Mouse (Mus musculus) embryonic facial prominence, embryonic 10.5 days (tissue): ENCODE results near the gene Lsm2. TPM values are rescaled to one million over a fixed set of nuclear protein-coding genes. Genes with fewer than 3 reads are reported as not detected.
"Not testable (repeated sequence)": the region's sequence is repeated elsewhere in the genome, so short reads cannot be mapped to it uniquely, and the experiment has no call there.

Experiments
- DNase-seq: peaks from one replicate; pipeline ENCODE4 v3.0.0-alpha.2; 2017; ENCODE audit warnings: low spot score
- H3K27ac ChIP-seq: fragments of 300-500 bp; sonication (generic); replicated peaks from 2 replicates; pipeline ENCODE4 v1.5.1; 2016; ENCODE audit warnings: mild to moderate bottlenecking
- H3K27me3 ChIP-seq: fragments of 300-500 bp; sonication (generic); replicated peaks from 2 replicates; pipeline ENCODE4 v1.6.1; 2016; ENCODE audit warnings: low read depth, mild to moderate bottlenecking; ENCODE audit not compliant: poor library complexity, severe bottlenecking
- H3K36me3 ChIP-seq: fragments of 300-500 bp; sonication (generic); replicated peaks from 2 replicates; pipeline ENCODE4 v1.6.1; 2016; ENCODE audit warnings: mild to moderate bottlenecking, moderate library complexity
- H3K4me1 ChIP-seq: fragments of 300-500 bp; sonication (generic); 2 replicates; pipeline ENCODE4 v1.6.1; 2016
- H3K4me3 ChIP-seq: fragments of 300-500 bp; sonication (generic); 2 replicates; pipeline ENCODE4 v1.5.1; 2016; ENCODE audit warnings: mild to moderate bottlenecking, moderate library complexity
- H3K9me3 ChIP-seq: fragments of 300-500 bp; sonication (generic); 2 replicates; pipeline ENCODE4 v1.6.1; 2016; ENCODE audit warnings: mild to moderate bottlenecking
- WGBS: fragments of 180-500 bp; shearing (Covaris S2); methylation state at CpG from one replicate; pipeline ENCODE4 v1.1.7; 2016; 5-methylcytosine and 5-hydroxymethylcytosine counted together
- polyA plus RNA-seq: library from polyadenylated mRNA; unstranded; fragments of >200 nt; fragmentation: Nextera tagmentation; extraction: Ambion mirVana; gene quantifications from 2 replicates; pipeline ENCODE4 v1.2.1, GENCODE M21; 2016

Gene Lsm2
- polyA plus RNA-seq, 1 experiment from 2014 or later = 339 TPM

DNA sequence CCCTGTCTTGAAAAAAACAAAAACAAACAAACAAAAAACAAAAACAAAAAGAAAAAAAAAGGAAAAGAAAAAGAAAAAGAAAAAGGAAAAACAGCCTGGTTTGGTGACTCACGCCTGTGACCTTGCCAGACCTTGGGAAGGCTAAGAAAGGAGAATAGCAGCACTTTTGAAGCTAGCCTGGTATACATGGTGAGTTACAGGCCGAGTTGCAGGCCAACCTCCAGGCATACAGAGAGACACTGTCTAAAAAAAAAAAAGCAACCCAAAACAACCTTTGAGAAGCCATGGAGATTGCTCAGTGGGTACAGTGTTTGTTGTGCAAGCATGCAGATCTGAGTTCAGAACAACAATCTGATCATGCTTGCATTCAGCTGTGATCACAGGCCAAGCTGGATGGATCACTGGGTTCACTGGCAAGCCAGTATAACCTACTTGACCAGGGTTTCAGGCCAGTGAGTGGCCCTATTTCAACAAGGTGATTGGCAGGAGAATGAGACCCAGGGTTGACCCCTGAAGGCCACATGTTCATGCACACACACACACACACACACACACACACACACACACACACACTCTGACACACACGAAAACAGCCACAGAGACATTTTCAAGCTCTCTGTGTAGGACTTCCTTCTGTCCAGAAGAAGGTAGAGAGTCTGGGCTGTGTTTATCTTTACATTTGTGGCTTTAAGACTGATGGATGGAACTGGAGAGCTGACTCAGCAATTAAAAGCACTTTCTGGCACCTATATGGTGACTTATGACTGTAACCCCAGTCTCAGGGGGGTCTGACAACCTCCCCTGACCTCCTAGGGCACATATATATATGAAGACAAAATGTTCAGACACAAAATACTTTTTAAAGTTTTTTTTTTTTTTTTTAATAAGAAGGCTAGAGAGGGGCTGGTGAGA lies 5.8 kb upstream of the Lsm2 start:
- Histone ChIP-seq H3K4me1 (peaks cover 15% of the 10 kb centered on the region), H3K4me3 (no peak overlapping the region), H3K36me3 (peaks cover 14% of the 10 kb centered on the region), H3K9me3 (no peaks in the 10 kb centered on the region), H3K27me3 (peaks cover 16% of the 10 kb centered on the region), H3K27ac (no peak overlapping the region)
- no peak for DNase-seq
- WGBS = 82% methylated on average over 3 of the region's 3 CpGs

DNA sequence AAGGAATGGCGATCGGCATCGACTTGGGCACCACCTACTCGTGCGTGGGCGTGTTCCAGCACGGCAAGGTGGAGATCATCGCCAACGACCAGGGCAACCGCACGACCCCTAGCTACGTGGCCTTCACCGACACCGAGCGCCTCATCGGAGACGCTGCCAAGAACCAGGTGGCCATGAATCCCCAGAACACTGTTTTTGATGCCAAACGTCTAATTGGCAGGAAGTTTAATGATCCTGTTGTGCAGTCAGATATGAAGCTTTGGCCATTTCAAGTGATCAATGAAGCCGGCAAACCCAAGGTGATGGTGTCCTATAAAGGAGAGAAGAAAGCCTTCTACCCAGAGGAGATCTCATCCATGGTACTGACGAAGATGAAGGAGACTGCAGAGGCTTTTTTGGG lies 4.7 kb upstream of the Lsm2 start:
- 94% methylated on average over 20 of the region's 20 CpGs for WGBS
- peaks cover 14% of the 10 kb centered on the region for H3K36me3 ChIP-seq
- no peak for DNase-seq

GRCm38 (mm10) chr17:34978239-34978638 lies 3.4 kb upstream of the Lsm2 start:
- peaks cover 18% of the 10 kb centered on the region for H3K4me1 ChIP-seq
- H3K36me3 ChIP-seq = peaks cover 15% of the 10 kb centered on the region
- H3K9me3 ChIP-seq = no peaks in the 10 kb centered on the region
- DNase-seq = no peak
- H3K27me3 ChIP-seq = peaks cover 9% of the 10 kb centered on the region
- no peak overlapping the region for H3K4me3 ChIP-seq
- WGBS = 91% methylated on average over 27 of the region's 27 CpGs
- no peak overlapping the region for H3K27ac ChIP-seq

More for the DNA sequence above, 4.7 kb upstream of the Lsm2 start:
- Histone ChIP-seq H3K4me1 (peaks cover 19% of the 10 kb centered on the region), H3K27me3 (peaks cover 16% of the 10 kb centered on the region), H3K4me3 (no peak overlapping the region), H3K27ac (no peak overlapping the region), H3K9me3 (no peaks in the 10 kb centered on the region)

DNA sequence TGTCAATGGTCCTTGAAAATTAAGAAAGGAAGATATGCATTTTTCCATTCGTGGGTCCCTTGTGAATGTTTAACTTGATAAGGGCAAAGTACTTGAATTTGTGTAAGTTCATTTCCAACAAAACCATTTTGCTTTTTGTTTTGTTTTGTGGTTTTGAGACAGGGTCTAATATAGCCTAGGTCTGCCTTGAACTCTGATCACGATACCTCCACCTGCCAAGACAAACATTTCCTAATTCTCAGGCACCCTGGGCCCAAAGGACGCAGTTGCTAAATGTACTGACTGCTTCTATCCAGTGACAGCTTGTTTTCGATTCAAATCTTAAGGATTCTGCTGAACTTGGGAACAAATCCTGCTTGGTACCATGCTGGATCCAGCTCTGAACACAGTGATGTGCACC lies 2.0 kb upstream of the Lsm2 start:
- H3K9me3 ChIP-seq = no peaks in the 10 kb centered on the region
- H3K4me1 ChIP-seq = peaks cover 20% of the 10 kb centered on the region
- WGBS = 91% methylated on average over 4 of the region's 4 CpGs
- no peaks in the 10 kb centered on the region for H3K27me3 ChIP-seq
- H3K4me3 ChIP-seq = no peak overlapping the region
- peaks cover 25% of the 10 kb centered on the region for H3K36me3 ChIP-seq
- H3K27ac ChIP-seq = no peak overlapping the region
- DNase-seq = no peak

DNA sequence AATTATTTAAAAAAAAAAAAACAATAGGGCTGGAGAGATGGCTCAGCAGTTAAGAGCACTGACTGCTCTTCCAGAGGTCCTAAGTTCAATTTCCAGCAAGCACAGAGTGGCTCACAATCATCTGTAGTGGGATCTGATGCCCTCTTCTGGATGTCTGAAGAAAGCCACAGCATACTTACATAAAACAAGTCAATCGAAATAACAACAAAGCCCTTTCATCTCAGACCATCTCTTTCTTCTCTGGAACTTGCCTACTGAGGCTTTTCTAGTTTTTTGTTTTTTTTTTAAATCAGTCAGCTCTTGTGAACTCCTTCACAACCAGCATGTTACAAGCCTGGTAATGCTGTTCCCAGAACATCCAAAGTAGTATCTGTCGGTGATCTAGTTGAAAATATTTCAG lies 1.0 kb upstream of the Lsm2 start:
- Histone ChIP-seq H3K9me3 (no peaks in the 10 kb centered on the region), H3K27ac (peak overlapping the region; percentile 99), H3K36me3 (peaks cover 36% of the 10 kb centered on the region), H3K4me3 (peak overlapping the region; percentile 97), H3K27me3 (no peaks in the 10 kb centered on the region), H3K4me1 (peaks cover 20% of the 10 kb centered on the region)
- DNase-seq = no peak
- WGBS = 25% methylated on average over 2 of the region's 2 CpGs

GRCm38 (mm10) chr17:34982328-34982727 lies 666 bp downstream of the Lsm2 start:
- no peaks in the 10 kb centered on the region for H3K27me3 ChIP-seq
- peak overlapping the region; percentile 97 for H3K4me3 ChIP-seq
- DNase-seq = no peak
- WGBS = under 1% methylated on average over 15 of the region's 15 CpGs
- H3K27ac ChIP-seq = peak overlapping the region; percentile 99
- peaks cover 20% of the 10 kb centered on the region for H3K4me1 ChIP-seq
- H3K36me3 ChIP-seq = peaks cover 47% of the 10 kb centered on the region
- no peaks in the 10 kb centered on the region for H3K9me3 ChIP-seq

GRCm38 (mm10) chr17:34984218-34984617 lies 2.6 kb downstream of the Lsm2 start:
- no peak for DNase-seq
- Histone ChIP-seq H3K36me3 (peaks cover 57% of the 10 kb centered on the region), H3K4me1 (peaks cover 20% of the 10 kb centered on the region), H3K9me3 (no peaks in the 10 kb centered on the region), H3K27me3 (no peaks in the 10 kb centered on the region), H3K4me3 (no peak overlapping the region), H3K27ac (no peak overlapping the region)
- WGBS = 76% methylated on average over 2 of the region's 2 CpGs

DNA sequence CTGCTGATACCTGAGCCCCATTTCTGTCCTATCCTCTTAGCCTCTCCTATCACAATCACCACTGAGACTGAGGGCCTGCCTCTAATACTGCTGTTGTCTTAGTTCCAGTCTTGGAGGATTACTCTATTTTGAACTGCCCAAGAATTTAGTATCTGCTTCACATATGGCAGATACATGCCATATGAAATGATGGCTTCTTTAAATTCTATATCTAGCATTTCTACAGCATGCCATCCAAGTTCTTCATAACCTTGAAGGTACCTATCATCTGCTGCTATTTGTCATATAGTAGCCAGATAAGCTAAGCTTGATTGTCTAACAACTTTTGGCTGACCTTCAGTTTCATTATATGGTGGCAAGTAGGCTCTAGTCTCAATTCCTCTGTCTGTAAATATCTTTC lies 13.1 kb downstream of the Lsm2 start:
- peaks cover 22% of the 10 kb centered on the region for H3K4me1 ChIP-seq
- no peak overlapping the region for H3K27ac ChIP-seq
- H3K4me3 ChIP-seq = no peak overlapping the region
- no peak for DNase-seq
- H3K36me3 ChIP-seq = peaks cover 79% of the 10 kb centered on the region
- H3K9me3 ChIP-seq = no peaks in the 10 kb centered on the region
- H3K27me3 ChIP-seq = no peaks in the 10 kb centered on the region

DNA sequence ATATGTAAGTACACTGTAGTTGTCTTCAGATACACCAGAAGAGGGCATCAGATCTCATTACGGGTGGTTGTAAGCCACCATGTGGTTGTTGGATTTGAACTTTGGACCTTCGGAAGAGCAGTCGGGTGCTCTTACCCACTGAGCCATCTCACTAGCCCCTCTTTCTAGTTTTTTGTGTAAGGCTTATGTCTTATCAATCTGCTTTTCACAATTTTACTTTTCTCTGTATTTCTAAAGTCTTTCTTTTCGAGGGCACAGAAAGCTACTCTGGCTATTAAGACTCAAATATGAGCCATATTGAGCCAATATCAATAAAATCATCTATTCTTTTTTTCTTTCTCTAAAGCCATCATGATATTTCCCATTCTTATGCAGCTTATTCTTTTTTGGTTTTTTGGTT lies 13.5 kb downstream of the Lsm2 start:
- not testable (repeated sequence) for H3K9me3 ChIP-seq, H3K27ac ChIP-seq, H3K27me3 ChIP-seq, H3K4me3 ChIP-seq, DNase-seq
- Histone ChIP-seq H3K36me3 (peaks cover 76% of the 10 kb centered on the region), H3K4me1 (peaks cover 26% of the 10 kb centered on the region)
- 94% methylated on average over 4 of the region's 4 CpGs for WGBS

- H3K4me3 ChIP-seq, H3K9me3 ChIP-seq, H3K27ac ChIP-seq, DNase-seq, H3K27me3 ChIP-seq: not testable (repeated sequence)
- WGBS = 94% methylated on average over 4 of the region's 4 CpGs
- Histone ChIP-seq H3K36me3 (peaks cover 69% of the 10 kb centered on the region), H3K4me1 (peaks cover 26% of the 10 kb centered on the region)
Observed at GRCm38 (mm10) chr17:34995927-34996326, 14.3 kb downstream of the Lsm2 start.

DNA sequence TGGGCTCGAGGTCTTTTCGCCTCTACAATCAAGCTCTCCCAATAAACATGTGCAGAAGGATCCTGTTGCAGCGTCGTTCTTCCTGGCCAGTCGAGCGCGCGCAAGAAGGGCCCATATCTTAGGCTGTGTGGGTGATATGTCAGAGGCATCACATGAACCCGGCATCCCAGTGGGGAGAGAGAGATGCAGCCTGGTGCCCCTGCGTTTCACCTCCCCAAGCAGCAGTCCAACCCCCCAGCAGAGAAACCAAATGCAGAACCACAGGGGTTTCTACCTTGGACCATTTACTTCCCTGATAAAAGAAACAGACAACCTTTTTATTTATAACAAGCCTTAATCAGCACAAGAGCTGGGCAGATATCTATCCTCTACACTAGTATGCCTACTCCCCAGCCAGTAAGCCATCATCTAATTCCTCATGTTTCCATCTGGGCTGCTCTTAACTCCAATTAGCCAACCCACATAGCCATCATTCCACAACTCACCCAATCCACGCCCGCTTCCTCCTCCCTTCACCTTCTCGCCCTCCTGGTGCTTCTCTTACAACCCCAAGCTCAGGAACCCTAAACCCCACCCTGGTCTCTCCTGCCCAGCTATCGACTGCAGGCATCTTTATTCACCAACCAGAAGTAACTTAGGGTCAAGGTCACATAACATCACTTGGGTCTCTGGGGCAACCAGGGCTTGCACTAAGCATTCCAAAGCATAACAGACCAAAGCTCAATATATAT lies 14.9 kb downstream of the Lsm2 start:
- DNase-seq = no peak
- Histone ChIP-seq H3K27me3 (no peaks in the 10 kb centered on the region), H3K4me1 (peaks cover 29% of the 10 kb centered on the region), H3K9me3 (no peaks in the 10 kb centered on the region), H3K27ac (no peak overlapping the region), H3K4me3 (peak overlapping the region; percentile 19; the same call in 1 of the 2 replicates), H3K36me3 (peaks cover 62% of the 10 kb centered on the region)
- WGBS = 94% methylated on average over 13 of the region's 14 CpGs

- DNase-seq = no peak
- WGBS = 92% methylated on average over 5 of the region's 5 CpGs
- peaks cover 33% of the 10 kb centered on the region for H3K4me1 ChIP-seq
Observed at GRCm38 (mm10) chr17:34997142-34997483, 15.5 kb downstream of the Lsm2 start.

More at GRCm38 (mm10) chr17:34997142-34997483, 15.5 kb downstream of the Lsm2 start:
- Histone ChIP-seq H3K4me3 (peak overlapping the region; percentile 19; the same call in 1 of the 2 replicates), H3K27me3 (no peaks in the 10 kb centered on the region), H3K36me3 (peaks cover 57% of the 10 kb centered on the region), H3K9me3 (no peaks in the 10 kb centered on the region), H3K27ac (no peak overlapping the region)
